Mouse (Mus musculus) intestine, postnatal 0 days (tissue): ENCODE results near the gene Igsf21. TPM values are rescaled to one million over a fixed set of nuclear protein-coding genes. Genes with fewer than 3 reads are reported as not detected.
A peak's percentile ranks its signal among the peaks of the same experiment; 100 is the strongest.

Source experiments
- ATAC-seq: fragments of 200-750 bp; cut with Nextera tagmentation; 2 replicates; pipeline ENCODE4 v1.8.0; 2017; ENCODE audit warnings: mild to moderate bottlenecking, moderate TSS enrichment, moderate library complexity
- H3K27ac ChIP-seq: fragments of 300-500 bp; sonication (generic); 2 replicates; pipeline ENCODE4 v1.5.1; 2014; ENCODE audit warnings: mild to moderate bottlenecking, low read depth, low read length, moderate library complexity
- H3K27me3 ChIP-seq: fragments of 300-500 bp; sonication (generic); replicated peaks from 2 replicates; pipeline ENCODE4 v1.6.1; 2014; ENCODE audit warnings: low read length, mixed read lengths; ENCODE audit not compliant: control insufficient read depth, insufficient read depth
- H3K36me3 ChIP-seq: fragments of 300-500 bp; sonication (generic); 2 replicates; pipeline ENCODE4 v1.6.1; 2014; ENCODE audit warnings: mild to moderate bottlenecking, moderate library complexity; ENCODE audit not compliant: control insufficient read depth, insufficient read depth
- H3K4me1 ChIP-seq: fragments of 300-500 bp; sonication (generic); replicated peaks from 2 replicates; pipeline ENCODE4 v1.6.1; 2014; ENCODE audit warnings: antibody characterized with exemption, low read length, mixed read lengths; ENCODE audit not compliant: control insufficient read depth, insufficient read depth
- H3K4me2 ChIP-seq: fragments of 300-500 bp; sonication (generic); replicated peaks from 2 replicates; pipeline ENCODE4 v1.6.1; 2014; ENCODE audit warnings: low read depth, mild to moderate bottlenecking, moderate library complexity
- H3K4me3 ChIP-seq: fragments of 300-500 bp; sonication (generic); 2 replicates; pipeline ENCODE4 v1.5.1; 2014; ENCODE audit warnings: low read depth, low read length
- H3K9ac ChIP-seq: fragments of 300-500 bp; sonication (generic); 2 replicates; pipeline ENCODE4 v1.6.1; 2014; ENCODE audit warnings: mild to moderate bottlenecking, low read depth, low read length
- H3K9me3 ChIP-seq: fragments of 300-500 bp; sonication (generic); 2 replicates; pipeline ENCODE4 v1.6.1; 2016; ENCODE audit warnings: mixed run types; ENCODE audit not compliant: control insufficient read depth
- CTCF ChIP-seq: sonication (generic); IDR thresholded peaks from 2 replicates; pipeline ENCODE4 v1.5.1; 2016; ENCODE audit warnings: low read depth, mild to moderate bottlenecking, control low read depth, antibody characterized with exemption, moderate library complexity
- WGBS: fragments of 180-500 bp; shearing (Covaris S2); extraction: QIAGEN DNeasy Blood & Tissue Kit; methylation state at CpG from one replicate; pipeline ENCODE4 v1.1.7; 2014; 5-methylcytosine and 5-hydroxymethylcytosine counted together
- polyA plus RNA-seq: library from polyadenylated mRNA; unstranded; fragments of >200 nt; fragmentation: Nextera tagmentation; extraction: Ambion mirVana; gene quantifications from 2 replicates; pipeline ENCODE4 v1.2.1, GENCODE M21; 2015

Gene Igsf21
- polyA plus RNA-seq, 1 experiment from 2014 or later, result 0.93 TPM

DNA sequence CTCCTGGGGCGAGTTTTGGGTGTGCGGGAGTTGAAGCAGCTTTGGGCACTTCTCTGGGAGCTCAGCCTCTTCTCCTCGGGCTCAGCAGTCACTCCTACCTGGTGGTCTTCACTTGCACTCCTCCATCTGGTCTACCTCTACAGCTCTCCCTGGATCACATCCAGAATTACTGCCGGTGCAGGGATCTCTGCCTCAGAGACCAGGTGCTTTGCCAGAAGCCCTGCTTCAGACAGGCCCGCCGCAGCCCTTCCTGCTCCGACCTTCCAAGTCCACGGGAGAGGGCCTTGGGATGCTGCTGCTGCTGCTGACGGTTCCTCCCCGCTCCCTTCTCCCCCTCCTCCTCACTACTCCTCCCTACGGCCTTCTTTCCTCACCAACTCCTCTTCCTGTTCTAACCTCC is 118.5 kb downstream of the Igsf21 start:
- H3K27me3 ChIP-seq, result 0 out of 2 replicates have a peak, but pooled peaks cover 4% of the 10 kb centered on the region
- no peak for ATAC-seq
- WGBS, result 72% methylated on average over 11 of the region's 11 CpGs
- H3K4me1 ChIP-seq, result no peaks in the 10 kb centered on the region
- no peak overlapping the region for H3K4me3 ChIP-seq
- H3K4me2 ChIP-seq, result no peak overlapping the region
- no peak overlapping the region for H3K27ac ChIP-seq
- TF ChIP-seq CTCF, result no peak
- no peaks in the 10 kb centered on the region for H3K36me3 ChIP-seq
- no peaks in the 10 kb centered on the region for H3K9me3 ChIP-seq
- H3K9ac ChIP-seq, result no peak overlapping the region

GRCm38 (mm10) chr4:140125806-140126205 is 120.8 kb downstream of the Igsf21 start:
- Histone ChIP-seq H3K36me3 (no peaks in the 10 kb centered on the region), H3K4me3 (no peak overlapping the region), H3K27ac (no peak overlapping the region), H3K4me2 (no peak overlapping the region), H3K9me3 (no peaks in the 10 kb centered on the region), H3K9ac (no peak overlapping the region), H3K27me3 (no peaks in the 10 kb centered on the region), H3K4me1 (no peaks in the 10 kb centered on the region)
- WGBS, result 83% methylated on average over 7 of the region's 7 CpGs
- no peak for ATAC-seq
- TF ChIP-seq CTCF, result no peak

DNA sequence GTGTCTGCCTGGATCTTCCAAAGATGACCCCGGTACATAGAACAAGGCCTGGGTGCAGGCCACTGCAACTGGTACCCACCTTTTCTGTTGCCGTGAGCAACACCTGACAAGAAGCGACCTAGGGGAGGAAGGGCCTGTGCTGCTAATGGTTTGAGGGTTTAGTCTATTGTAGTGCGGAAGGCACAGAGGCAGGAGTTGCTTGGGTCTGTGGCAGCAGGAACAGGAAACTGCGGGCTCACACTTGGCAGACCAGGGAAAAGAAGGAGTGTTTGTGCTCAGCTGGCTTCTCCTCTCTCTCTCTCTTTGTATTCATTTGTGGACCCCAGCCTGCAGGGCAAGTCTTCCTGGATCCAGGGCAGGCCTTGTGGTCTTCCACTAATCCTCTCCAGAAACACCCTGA is 124.0 kb downstream of the Igsf21 start:
- no peaks in the 10 kb centered on the region for H3K9me3 ChIP-seq
- no peaks in the 10 kb centered on the region for H3K36me3 ChIP-seq
- H3K27ac ChIP-seq, result no peak overlapping the region
- no peak for ATAC-seq
- no peak overlapping the region for H3K4me3 ChIP-seq
- WGBS, result 79% methylated on average over 5 of the region's 5 CpGs
- no peak overlapping the region for H3K4me2 ChIP-seq
- no peak for TF ChIP-seq CTCF
- H3K9ac ChIP-seq, result no peak overlapping the region
- H3K4me1 ChIP-seq, result no peaks in the 10 kb centered on the region
- no peaks in the 10 kb centered on the region for H3K27me3 ChIP-seq

DNA sequence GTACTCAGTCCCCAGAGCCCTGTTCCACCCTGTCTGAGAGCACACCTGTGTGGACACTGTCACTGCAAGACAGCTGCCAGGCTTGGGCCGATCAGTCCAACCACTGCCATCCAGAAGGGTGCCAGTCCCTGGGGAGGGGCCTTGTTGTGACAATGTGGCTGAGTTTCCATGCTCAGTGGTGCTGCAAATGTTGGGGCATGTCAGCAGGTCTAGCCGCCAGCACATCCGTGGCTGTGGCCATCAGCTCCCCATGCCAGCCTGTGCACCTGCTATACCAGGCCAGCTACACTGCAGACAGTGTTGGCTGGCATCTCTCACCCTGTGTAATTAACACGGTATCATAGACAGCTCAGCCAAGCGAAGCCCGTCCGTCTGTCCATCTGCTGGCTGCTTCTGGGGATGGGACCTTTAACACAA is 129.3 kb downstream of the Igsf21 start:
- Histone ChIP-seq H3K9ac (no peak overlapping the region), H3K4me2 (no peak overlapping the region), H3K36me3 (no peaks in the 10 kb centered on the region), H3K4me1 (no peaks in the 10 kb centered on the region), H3K27ac (no peak overlapping the region), H3K27me3 (no peaks in the 10 kb centered on the region), H3K9me3 (no peaks in the 10 kb centered on the region), H3K4me3 (no peak overlapping the region)
- no peak for TF ChIP-seq CTCF
- ATAC-seq, result no peak
- WGBS, result 90% methylated on average over 7 of the region's 7 CpGs

- Histone ChIP-seq H3K9ac (no peak overlapping the region), H3K36me3 (no peaks in the 10 kb centered on the region), H3K4me2 (no peak overlapping the region), H3K27ac (no peak overlapping the region), H3K4me3 (no peak overlapping the region), H3K4me1 (no peaks in the 10 kb centered on the region), H3K27me3 (no peaks in the 10 kb centered on the region), H3K9me3 (no peaks in the 10 kb centered on the region)
- 81% methylated on average over 9 of the region's 9 CpGs for WGBS
- no peak for TF ChIP-seq CTCF
- no peak for ATAC-seq
Observed at GRCm38 (mm10) chr4:140115756-140116155, 130.8 kb downstream of the Igsf21 start.

DNA sequence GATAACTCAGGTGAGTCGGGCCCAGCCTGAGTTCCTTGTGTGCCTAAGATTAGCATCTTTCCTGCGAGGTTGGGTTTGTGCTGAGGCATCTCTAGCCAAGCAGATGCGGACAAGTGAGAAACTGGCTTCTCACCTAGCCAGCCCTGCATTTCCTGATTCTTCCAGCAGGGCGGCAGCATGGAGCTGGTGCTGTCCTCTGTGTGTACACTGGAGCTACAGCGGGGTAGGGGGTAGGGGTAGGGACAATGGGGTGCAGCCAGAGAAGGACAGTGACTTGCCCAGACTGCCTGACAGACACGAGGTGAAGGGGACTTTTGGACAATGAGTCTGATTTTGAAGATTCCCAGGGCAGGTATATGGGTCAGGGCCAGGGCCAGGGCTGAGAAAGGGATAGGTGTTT is 131.5 kb downstream of the Igsf21 start:
- Histone ChIP-seq H3K4me2 (no peak overlapping the region), H3K4me3 (no peak overlapping the region), H3K9ac (no peak overlapping the region), H3K4me1 (no peaks in the 10 kb centered on the region), H3K9me3 (no peaks in the 10 kb centered on the region), H3K27me3 (peaks cover 6% of the 10 kb centered on the region; the same call in 1 of the 2 replicates), H3K36me3 (no peaks in the 10 kb centered on the region), H3K27ac (no peak overlapping the region)
- TF ChIP-seq CTCF, result peak; percentile 43
- WGBS, result 85% methylated on average over 6 of the region's 6 CpGs
- ATAC-seq, result no peak
